Mouse (Mus musculus) hindbrain, embryonic 11.5 days (tissue): ENCODE measurements around the gene Pygo1. TPM values are rescaled to one million over a fixed set of nuclear protein-coding genes. Genes with fewer than 3 reads are reported as not detected.

Experiments used
- ATAC-seq: fragments of 200-750 bp; cut with Nextera tagmentation; 2 replicates; pipeline ENCODE4 v1.8.0; 2017; ENCODE audit warnings: mild to moderate bottlenecking, moderate TSS enrichment, moderate library complexity; ENCODE audit not compliant: low FRiP score
- DNase-seq: peaks from one replicate; pipeline ENCODE4 v3.0.0-alpha.2; 2015; ENCODE audit warnings: low spot score
- H3K27ac ChIP-seq: fragments of 300-500 bp; sonication (generic); 2 replicates; pipeline ENCODE4 v1.5.1; 2014; ENCODE audit warnings: mild to moderate bottlenecking, low read depth, low read length
- H3K27me3 ChIP-seq: fragments of 300-500 bp; sonication (generic); 2 replicates; pipeline ENCODE4 v1.6.1; 2014; ENCODE audit warnings: mild to moderate bottlenecking, low read length, moderate library complexity, mixed read lengths; ENCODE audit not compliant: control insufficient read depth, insufficient read depth
- H3K36me3 ChIP-seq: fragments of 300-500 bp; sonication (generic); 2 replicates; pipeline ENCODE4 v1.6.1; 2014; ENCODE audit warnings: mild to moderate bottlenecking, low read length, moderate library complexity, mixed read lengths; ENCODE audit not compliant: control insufficient read depth, insufficient read depth
- H3K4me1 ChIP-seq: fragments of 300-500 bp; sonication (generic); replicated peaks from 2 replicates; pipeline ENCODE4 v1.6.1; 2014; ENCODE audit warnings: low read length, mixed read lengths; ENCODE audit not compliant: control insufficient read depth, insufficient read depth
- H3K4me2 ChIP-seq: fragments of 300-500 bp; sonication (generic); replicated peaks from 2 replicates; pipeline ENCODE4 v1.6.1; 2014; ENCODE audit warnings: mild to moderate bottlenecking, low read depth, low read length
- H3K4me3 ChIP-seq: fragments of 300-500 bp; sonication (generic); 2 replicates; pipeline ENCODE4 v1.5.1; 2014; ENCODE audit warnings: low read depth, low read length
- H3K9ac ChIP-seq: fragments of 300-500 bp; sonication (generic); 2 replicates; pipeline ENCODE4 v1.6.1; 2014; ENCODE audit warnings: low read depth, low read length
- H3K9me3 ChIP-seq: fragments of 300-500 bp; sonication (generic); 2 replicates; pipeline ENCODE4 v1.6.1; 2016; ENCODE audit warnings: low read length; ENCODE audit not compliant: control insufficient read depth
- WGBS: fragments of 180-500 bp; shearing (Covaris S2); extraction: QIAGEN DNeasy Blood & Tissue Kit; methylation state at CpG from one replicate; pipeline ENCODE4 v1.1.7; 2014; 5-methylcytosine and 5-hydroxymethylcytosine counted together
- polyA plus RNA-seq: library from polyadenylated mRNA; unstranded; fragments of >200 nt; fragmentation: Nextera tagmentation; extraction: Ambion mirVana; gene quantifications from 2 replicates; pipeline ENCODE4 v1.2.1, GENCODE M21; 2014

The Pygo1 gene
- polyA plus RNA-seq, 1 experiment from 2014 or later = 11.5 TPM

- H3K27ac ChIP-seq = no peak overlapping the region
- no peak overlapping the region for H3K4me3 ChIP-seq
- no peaks in the 10 kb centered on the region for H3K4me1 ChIP-seq
- H3K27me3 ChIP-seq = no peaks in the 10 kb centered on the region
- WGBS = 78% methylated on average over 7 of the region's 7 CpGs
- no peak overlapping the region for H3K4me2 ChIP-seq
- ATAC-seq = no peak
- no peak for DNase-seq
- H3K9ac ChIP-seq = no peak overlapping the region
- H3K36me3 ChIP-seq = peaks cover 7% of the 10 kb centered on the region; the same call in 1 of the 2 replicates
- H3K9me3 ChIP-seq = no peaks in the 10 kb centered on the region
Observed at GRCm38 (mm10) chr9:72949572-72949971, 24.1 kb downstream of the Pygo1 start.

GRCm38 (mm10) chr9:72954746-72955145, 29.3 kb downstream of the Pygo1 start:
- H3K27me3 ChIP-seq = no peaks in the 10 kb centered on the region
- no peaks in the 10 kb centered on the region for H3K36me3 ChIP-seq
- H3K4me1 ChIP-seq = no peaks in the 10 kb centered on the region
- H3K4me2 ChIP-seq = no peak overlapping the region
- no peak overlapping the region for H3K27ac ChIP-seq
- no peak for ATAC-seq
- WGBS = 60% methylated on average over 2 of the region's 2 CpGs
- peak; percentile 65 for DNase-seq
- H3K9ac ChIP-seq = no peak overlapping the region
- no peak overlapping the region for H3K4me3 ChIP-seq
- no peaks in the 10 kb centered on the region for H3K9me3 ChIP-seq

DNA sequence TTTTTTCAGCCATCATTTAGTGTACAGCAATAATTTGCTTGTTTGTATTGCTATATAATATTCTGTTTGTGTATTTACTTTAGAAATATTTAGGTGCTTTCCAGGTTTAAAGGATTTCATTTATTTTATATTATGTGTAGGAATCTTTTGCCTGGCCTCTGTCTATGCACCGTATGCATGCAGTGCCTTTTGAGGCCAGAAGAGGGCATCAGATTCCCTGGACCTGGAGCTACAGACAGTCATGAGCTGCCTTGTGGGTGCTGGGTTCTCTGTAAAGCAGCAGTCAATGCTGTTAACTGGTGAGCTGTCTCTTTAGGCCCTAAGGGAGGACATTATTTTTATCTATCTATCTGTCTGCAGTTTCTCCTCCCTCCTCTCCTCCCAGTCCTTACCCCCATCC, 30.1 kb downstream of the Pygo1 start:
- H3K9ac ChIP-seq = no peak overlapping the region
- H3K4me3 ChIP-seq = no peak overlapping the region
- 21% methylated on average over 1 of the region's 1 CpGs for WGBS
- no peaks in the 10 kb centered on the region for H3K36me3 ChIP-seq
- H3K4me1 ChIP-seq = no peaks in the 10 kb centered on the region
- no peaks in the 10 kb centered on the region for H3K9me3 ChIP-seq
- DNase-seq (peak; percentile 68), ATAC-seq (no peak)
- no peak overlapping the region for H3K27ac ChIP-seq
- no peak overlapping the region for H3K4me2 ChIP-seq
- no peaks in the 10 kb centered on the region for H3K27me3 ChIP-seq

DNA sequence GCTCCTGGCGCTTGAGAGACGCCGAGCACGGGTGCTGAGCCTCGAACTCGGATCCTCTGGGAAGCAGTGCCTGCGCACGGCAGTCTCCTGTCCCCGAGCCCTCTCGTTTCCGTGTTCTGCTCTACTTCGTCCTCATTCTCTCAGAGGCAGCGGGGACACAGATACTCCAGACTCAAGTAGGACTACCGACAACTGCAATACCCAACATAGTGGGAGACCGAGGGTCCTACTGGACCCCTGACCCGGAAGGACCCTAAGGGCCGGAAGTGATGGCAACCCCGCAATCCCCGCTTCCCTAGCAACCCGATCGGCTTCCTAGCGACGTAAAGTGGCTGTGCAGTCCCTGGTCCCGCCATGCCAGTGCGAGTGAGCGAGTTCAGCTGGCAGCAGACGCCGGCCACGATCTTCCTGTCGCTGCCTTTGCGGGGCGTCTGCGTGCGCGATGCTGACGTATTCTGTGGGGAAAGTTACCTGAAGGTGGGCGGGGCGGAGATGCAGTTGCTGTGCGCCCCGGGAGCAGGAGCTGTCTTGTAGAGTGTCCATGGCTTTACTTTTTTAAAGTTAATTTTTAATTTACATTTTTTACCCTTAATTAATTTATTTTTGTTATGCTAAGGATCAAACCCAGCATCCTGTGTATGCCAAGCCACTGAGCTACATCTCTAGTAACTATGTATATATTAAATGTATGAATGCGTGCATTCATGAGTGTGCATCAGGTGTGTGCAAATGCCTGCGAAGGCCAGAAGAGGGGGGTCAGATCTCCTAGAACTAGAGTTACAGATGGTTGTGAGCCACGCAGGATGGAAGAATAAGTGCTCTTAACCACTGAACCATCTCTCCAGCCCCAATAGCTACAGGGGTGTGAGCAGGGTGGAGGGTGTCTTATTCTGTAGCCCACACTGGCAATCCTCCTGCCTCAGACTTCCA, 33.3 kb downstream of the Pygo1 start, which contains the start of the genes Dyx1c1 and Gm44503:
Dyx1c1 (plus strand) TSS at position 265 of the 930 bp plus-strand sequence.
Gm44503 (plus strand) TSS at position 332 of the 930 bp plus-strand sequence.
- DNase-seq (peak; percentile 92), ATAC-seq (peak; percentile 95)
- H3K27me3 ChIP-seq = no peaks in the 10 kb centered on the region
- H3K9ac ChIP-seq = peak within 1 kb of the TSS; percentile 63
- H3K4me2 ChIP-seq = peak within 1 kb of the TSS; percentile 73
- peak within 1 kb of the TSS; percentile 61; the same call in 1 of the 2 replicates for H3K27ac ChIP-seq
- H3K4me1 ChIP-seq = no peaks in the 10 kb centered on the region
- 2% methylated on average over 43 of the region's 43 CpGs for WGBS
- H3K36me3 ChIP-seq = no peaks in the 10 kb centered on the region
- H3K9me3 ChIP-seq = no peaks in the 10 kb centered on the region
- peak within 1 kb of the TSS; percentile 58 for H3K4me3 ChIP-seq

DNA sequence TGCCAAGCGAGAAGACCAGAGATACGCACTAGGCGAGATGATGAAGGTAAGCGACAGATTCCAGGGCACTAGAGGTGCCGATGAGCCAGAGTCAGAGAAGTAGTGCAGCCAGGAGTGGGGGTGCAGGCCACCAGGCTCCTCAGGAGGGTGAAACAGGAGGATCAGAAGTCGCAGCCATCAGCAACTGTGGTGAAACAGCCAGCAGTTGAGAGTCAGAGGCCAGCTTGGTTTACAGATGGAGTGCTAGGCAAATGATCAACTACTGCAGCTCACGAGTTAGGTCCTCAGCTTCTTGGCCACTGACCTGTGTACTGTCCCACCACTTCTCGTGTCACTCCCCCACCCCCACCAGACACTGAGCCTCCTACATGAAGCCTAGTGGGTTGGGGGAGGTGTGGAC, 35.9 kb downstream of the Pygo1 start:
- ATAC-seq (no peak), DNase-seq (no peak)
- 74% methylated on average over 8 of the region's 8 CpGs for WGBS
- no peaks in the 10 kb centered on the region for H3K36me3 ChIP-seq
- no peaks in the 10 kb centered on the region for H3K27me3 ChIP-seq
- no peaks in the 10 kb centered on the region for H3K4me1 ChIP-seq
- no peak overlapping the region for H3K4me2 ChIP-seq
- H3K9me3 ChIP-seq = no peaks in the 10 kb centered on the region
- H3K4me3 ChIP-seq = no peak overlapping the region
- no peak overlapping the region for H3K9ac ChIP-seq
- no peak overlapping the region for H3K27ac ChIP-seq

DNA sequence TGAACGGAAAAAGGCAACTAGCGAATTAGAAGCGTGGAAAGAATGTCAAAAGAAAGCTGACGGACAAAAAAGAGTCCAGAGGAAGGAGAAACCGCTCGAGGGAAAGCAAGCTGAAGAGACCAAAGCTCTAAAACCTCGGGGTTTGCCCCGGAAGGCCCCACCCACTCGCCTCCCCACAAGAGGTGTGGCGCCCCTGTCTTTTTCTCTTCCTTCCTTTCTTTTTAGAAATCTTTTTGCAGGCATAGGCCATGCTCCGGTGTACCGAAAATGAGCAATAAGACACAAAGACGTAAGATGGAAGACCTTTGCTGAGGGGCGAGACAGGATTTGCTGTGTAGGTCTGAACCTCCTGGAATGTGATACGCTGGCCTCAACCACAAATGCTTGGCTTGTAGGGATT, 36.5 kb downstream of the Pygo1 start:
- H3K4me1 ChIP-seq = no peaks in the 10 kb centered on the region
- H3K4me2 ChIP-seq = no peak overlapping the region
- H3K9ac ChIP-seq = no peak overlapping the region
- no peaks in the 10 kb centered on the region for H3K9me3 ChIP-seq
- H3K4me3 ChIP-seq = no peak overlapping the region
- no peak for DNase-seq
- 82% methylated on average over 15 of the region's 15 CpGs for WGBS
- no peak for ATAC-seq
- H3K27ac ChIP-seq = no peak overlapping the region
- no peaks in the 10 kb centered on the region for H3K36me3 ChIP-seq
- no peaks in the 10 kb centered on the region for H3K27me3 ChIP-seq

DNA sequence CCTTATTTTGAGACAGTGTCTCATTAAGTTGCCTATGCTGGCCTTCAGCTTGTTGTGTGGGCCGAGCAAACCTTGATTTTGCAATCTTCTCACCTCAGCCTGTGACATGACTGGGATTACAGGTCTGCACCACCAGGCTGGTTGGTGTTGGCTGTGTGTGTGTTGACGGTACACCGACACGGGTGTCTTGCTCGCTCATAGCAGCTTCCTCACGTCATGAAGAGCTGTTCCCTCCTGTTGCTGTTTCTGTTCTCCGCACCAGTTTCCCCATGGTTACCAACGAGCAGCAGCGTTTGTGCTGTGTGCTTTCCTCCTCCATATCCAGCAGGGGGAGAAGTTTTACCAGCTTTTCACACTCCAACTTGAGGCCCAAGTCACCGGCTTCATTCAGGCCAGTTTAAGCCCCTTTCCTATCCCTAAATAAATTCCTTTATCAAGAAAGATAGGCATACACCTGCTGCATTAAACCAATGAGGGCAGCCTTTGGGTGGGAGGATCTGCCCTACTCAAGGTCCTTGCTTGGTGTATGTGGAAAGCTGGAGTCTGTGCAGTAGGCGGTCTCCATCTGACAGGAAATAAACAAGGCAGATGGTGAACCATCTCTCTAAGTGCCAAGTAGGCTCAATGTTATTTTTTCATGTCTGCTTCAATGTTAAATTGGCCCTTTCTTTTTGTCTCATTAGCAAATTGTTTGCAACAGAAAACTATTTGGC, 43.1 kb downstream of the Pygo1 start:
- Histone ChIP-seq H3K36me3 (no peaks in the 10 kb centered on the region), H3K27me3 (no peaks in the 10 kb centered on the region), H3K4me2 (no peak overlapping the region), H3K4me1 (no peaks in the 10 kb centered on the region), H3K4me3 (no peak overlapping the region), H3K27ac (no peak overlapping the region), H3K9ac (no peak overlapping the region), H3K9me3 (no peaks in the 10 kb centered on the region)
- 41% methylated on average over 11 of the region's 11 CpGs for WGBS
- peak; percentile 45 for DNase-seq
- no peak for ATAC-seq

GRCm38 (mm10) chr9:72969874-72970273, 44.4 kb downstream of the Pygo1 start:
- H3K36me3 ChIP-seq = no peaks in the 10 kb centered on the region
- H3K4me3 ChIP-seq = no peak overlapping the region
- WGBS = 75% methylated on average over 7 of the region's 7 CpGs
- no peaks in the 10 kb centered on the region for H3K4me1 ChIP-seq
- ATAC-seq = no peak
- no peaks in the 10 kb centered on the region for H3K9me3 ChIP-seq
- H3K27ac ChIP-seq = no peak overlapping the region
- H3K27me3 ChIP-seq = no peaks in the 10 kb centered on the region
- no peak overlapping the region for H3K4me2 ChIP-seq
- no peak overlapping the region for H3K9ac ChIP-seq
- no peak for DNase-seq
